8 mouse cellular contexts compared by ENCODE assay signal in genomic region chr5:127243611-127244010, GRCm38 (mm10). TPM values are rescaled to one million over a fixed set of nuclear protein-coding genes. Genes with fewer than 3 reads are reported as not detected.
A peak's percentile ranks its signal among the peaks of the same experiment; 100 is the strongest.
DNase-seq lines count a peak whose midpoint lies in the region; ATAC-seq and TF ChIP-seq lines count a peak whose summit lies in the region.

No protein-coding gene starts in this region.

- intact Hi-C loops in heart, adult 2 months (cut with DNase I) = no loop called here

- peak overlapping the region; percentile 83 for H3K4me2 ChIP-seq in heart, embryonic 14.5 days (ENCODE audit: low read length)
- peak overlapping the region; percentile 34; the same call in 1 of the 2 replicates for H3K4me2 ChIP-seq in liver, embryonic 13.5 days

- H3K36me3 ChIP-seq in heart, embryonic 14.5 days (ENCODE audit: control insufficient read depth, insufficient read depth, low read length) = no peaks in the 10 kb centered on the region
- H3K36me3 ChIP-seq in heart, adult 2 months (ENCODE audit: control insufficient read depth, insufficient read depth, low read length) = no peaks in the 10 kb centered on the region
- no peaks in the 10 kb centered on the region for H3K36me3 ChIP-seq in forebrain, embryonic 10.5 days (replicated peaks)
- H3K36me3 ChIP-seq in liver, embryonic 13.5 days = no peaks in the 10 kb centered on the region

- no peak overlapping the region for H3K9ac ChIP-seq in heart, embryonic 14.5 days (ENCODE audit: low read length)
- no peak overlapping the region for H3K9ac ChIP-seq in heart, adult 2 months (ENCODE audit: low read depth, low read length)
- H3K9ac ChIP-seq in liver, embryonic 13.5 days = no peak overlapping the region

- no peak for TF ChIP-seq CTCF in heart, adult 2 months (IDR thresholded peaks at IDR 0.05)

- TF ChIP-seq POLR2A in heart, adult 2 months (IDR thresholded peaks at IDR 0.05; ENCODE audit: insufficient read depth, low read depth, low read length) = no peak

- H3K79me2 ChIP-seq in heart, adult 2 months (replicated peaks; ENCODE audit: control insufficient read depth, insufficient read depth, low read length) = no peaks in the 10 kb centered on the region

- 11% methylated on average over 13 of the region's 13 CpGs for WGBS in heart, embryonic 14.5 days
- WGBS in heart, adult 2 months = 12% methylated on average over 13 of the region's 13 CpGs
- 8% methylated on average over 13 of the region's 13 CpGs for WGBS in forebrain, embryonic 10.5 days
- 11% methylated on average over 13 of the region's 13 CpGs for WGBS in liver, embryonic 13.5 days (ENCODE audit: insufficient replicate concordance)

- peaks cover 58% of the 10 kb centered on the region for H3K27me3 ChIP-seq in heart, embryonic 14.5 days (ENCODE audit: control insufficient read depth, insufficient read depth, low read length)
- H3K27me3 ChIP-seq in heart, adult 2 months (ENCODE audit: control insufficient read depth, insufficient read depth, low read length) = peaks cover 20% of the 10 kb centered on the region
- H3K27me3 ChIP-seq in forebrain, embryonic 10.5 days (ENCODE audit: poor library complexity, severe bottlenecking) = peaks cover 64% of the 10 kb centered on the region
- H3K27me3 ChIP-seq in liver, embryonic 13.5 days = peaks cover 59% of the 10 kb centered on the region

- DNase-seq in heart, adult 2 months = no peak
- DNase-seq in cerebellum, adult 18-20 months = peak; percentile 72 to 73
- DNase-seq in forebrain, embryonic 10.5 days (ENCODE audit: extremely low spot score, low spot score) = peak; percentile 32
- DNase-seq in liver, embryonic 13.5 days = no peak
- DNase-seq in left cerebral cortex, adult 8-10 months (ENCODE audit: low spot score in 2 of 2) = no peak
- DNase-seq in ovary, postnatal 10 days (ENCODE audit: low spot score) = no peak
- DNase-seq in gastrocnemius, postnatal 10 days = no peak

- ATAC-seq in heart, embryonic 14.5 days (ENCODE audit: insufficient number of reproducible peaks, insufficient read depth, low FRiP score, low read depth) = no peak
- no peak for ATAC-seq in liver, embryonic 13.5 days (ENCODE audit: low read depth)

- H3K27ac ChIP-seq in heart, embryonic 14.5 days (replicated peaks in 1 of 2; ENCODE audit: control insufficient read depth in 1 of 2, insufficient read depth in 1 of 2, low read depth in 2 of 2, low read length in 2 of 2) = no peak overlapping the region
- H3K27ac ChIP-seq in heart, adult 2 months = no peak overlapping the region
- peak overlapping the region; percentile 87; the same call in 1 of the 2 replicates for H3K27ac ChIP-seq in forebrain, embryonic 10.5 days
- no peak overlapping the region for H3K27ac ChIP-seq in liver, embryonic 13.5 days

- H3K9me3 ChIP-seq in heart, embryonic 14.5 days (ENCODE audit: control insufficient read depth, low read length) = no peaks in the 10 kb centered on the region
- H3K9me3 ChIP-seq in forebrain, embryonic 10.5 days = peaks cover 5% of the 10 kb centered on the region; the same call in 1 of the 2 replicates
- no peaks in the 10 kb centered on the region for H3K9me3 ChIP-seq in liver, embryonic 13.5 days (replicated peaks)

- TF ChIP-seq EP300 in heart, adult 2 months (IDR thresholded peaks at IDR 0.05; ENCODE audit: insufficient read depth, low read depth, low read length) = no peak

- H3K4me1 ChIP-seq in heart, embryonic 14.5 days (ENCODE audit: control insufficient read depth in 2 of 2, insufficient read depth in 2 of 2, low read length in 2 of 2) = peaks cover 4 to 13% of the 10 kb centered on the region in 2 experiments
- H3K4me1 ChIP-seq in heart, adult 2 months (ENCODE audit: control insufficient read depth, insufficient read depth, low read length) = no peaks in the 10 kb centered on the region
- H3K4me1 ChIP-seq in forebrain, embryonic 10.5 days = peaks cover 50% of the 10 kb centered on the region
- H3K4me1 ChIP-seq in liver, embryonic 13.5 days (replicated peaks) = no peaks in the 10 kb centered on the region

- peak overlapping the region; percentile 55 to 57 for H3K4me3 ChIP-seq in heart, embryonic 14.5 days (ENCODE audit: control insufficient read depth in 1 of 2, insufficient read depth in 1 of 2, low read depth in 1 of 2, low read length in 2 of 2)
- H3K4me3 ChIP-seq in heart, adult 2 months = no peak overlapping the region
- H3K4me3 ChIP-seq in forebrain, embryonic 10.5 days = peak overlapping the region; percentile 80
- no peak overlapping the region for H3K4me3 ChIP-seq in liver, embryonic 13.5 days (replicated peaks)

RNA-seq across cellular contexts. Expression of gene Tmem132c, which starts 2.0 kb away (rescaled TPM):
- polyA plus RNA-seq in heart, embryonic 14.5 days (2014; fragmentation: Nextera tagmentation; extraction: Ambion mirVana) = 1.0 and 1.1 TPM in 2 replicates
- total RNA-seq in heart, adult 2 months (2021) = under 1 TPM in 1 of 2 experiments, not detected in 1; 0.14 TPM
- polyA plus RNA-seq in heart, adult 2 months (2012; rRNA removed) = 0.43 and 0.53 TPM in 2 replicates
- 27.9 and 28.2 TPM in 2 replicates for polyA plus RNA-seq in forebrain, embryonic 10.5 days (2016; fragmentation: Nextera tagmentation; extraction: Ambion mirVana)
- polyA plus RNA-seq in liver, embryonic 13.5 days (2015; fragmentation: Nextera tagmentation; extraction: Ambion mirVana) = 0.16 and 0.35 TPM in 2 replicates
- total RNA-seq in left cerebral cortex, adult 8-10 months (2022) = 1 to 10 TPM; 5.6 to 6.3 (median 6.2) TPM
- under 1 TPM; 0.68 to 0.97 TPM for total RNA-seq in gastrocnemius, postnatal 10 days (2021)

Comparison
In these comparisons a context has a peak if more than half of its experiments do, and no peak if none do; other contexts are left out.
1. H3K4me3 ChIP-seq: peak in heart, embryonic 14.5 days (2 of 2) and forebrain, embryonic 10.5 days (single experiment); none in heart, adult 2 months (single experiment) and liver, embryonic 13.5 days (single experiment).
2. DNase-seq: peak in cerebellum, adult 18-20 months (2 of 2) and forebrain, embryonic 10.5 days (single experiment); none in heart, adult 2 months (0 of 2), liver, embryonic 13.5 days (single experiment), left cerebral cortex, adult 8-10 months (0 of 2), ovary, postnatal 10 days (single experiment) and gastrocnemius, postnatal 10 days (single experiment).
3. RNA of gene Tmem132c, which starts 2.0 kb away (polyA plus RNA-seq): 27.9 to 28.2 TPM in forebrain, embryonic 10.5 days; 1.0 to 1.1 TPM in heart, embryonic 14.5 days, 0.43 to 0.53 TPM in heart, adult 2 months and 0.16 to 0.35 TPM in liver, embryonic 13.5 days; every median in the first group is over 10 times any median in the second.